Mouse (Mus musculus) small intestine, adult 2 months (tissue): ENCODE data around the gene Nubp2. TPM values are rescaled to one million over a fixed set of nuclear protein-coding genes. Genes with fewer than 3 reads are reported as not detected.

Experiments used
- H3K27ac ChIP-seq: fragments of 200-500 bp; 2 replicates; pipeline ENCODE4 v1.5.1; 2012; ENCODE audit warnings: low read depth, low read length, control low read depth, inconsistent platforms; ENCODE audit not compliant: insufficient read depth
- H3K27me3 ChIP-seq: fragments of 200-500 bp; 2 replicates; pipeline ENCODE4 v1.6.1; 2012; ENCODE audit warnings: mild to moderate bottlenecking, moderate library complexity, low read length, inconsistent platforms; ENCODE audit not compliant: control insufficient read depth, insufficient read depth
- H3K36me3 ChIP-seq: fragments of 200-500 bp; 2 replicates; pipeline ENCODE4 v1.6.1; 2012; ENCODE audit warnings: mild to moderate bottlenecking, low read length, control low read depth, inconsistent platforms; ENCODE audit not compliant: control insufficient read depth, insufficient read depth
- H3K4me1 ChIP-seq: fragments of 200-500 bp; 2 replicates; pipeline ENCODE4 v1.6.1; 2012; ENCODE audit warnings: low read length, inconsistent platforms, mixed read lengths; ENCODE audit not compliant: control insufficient read depth, insufficient read depth, insufficient read length
- H3K4me3 ChIP-seq: fragments of 200-500 bp; 2 replicates; pipeline ENCODE4 v1.5.1; 2012; ENCODE audit warnings: low read depth, mild to moderate bottlenecking, control low read depth, inconsistent platforms, low read length, moderate library complexity
- CTCF ChIP-seq: fragments of 200-500 bp; IDR thresholded peaks from 2 replicates; pipeline ENCODE4 v1.5.1; 2012; ENCODE audit warnings: low read depth, mild to moderate bottlenecking, control low read depth, inconsistent platforms, low read length, moderate library complexity, mixed read lengths; ENCODE audit not compliant: insufficient replicate concordance, insufficient read length; ENCODE audit errors: extremely low read depth
- POLR2A ChIP-seq: fragments of 200-500 bp; IDR thresholded peaks from 2 replicates; pipeline ENCODE4 v1.6.1; 2012; ENCODE audit warnings: low read depth, mild to moderate bottlenecking, control low read depth, inconsistent platforms, low read length, moderate library complexity
- WGBS: fragments of 180-500 bp; shearing (Covaris S2); methylation state at CpG from one replicate; pipeline ENCODE4 v1.1.7; 2018; 5-methylcytosine and 5-hydroxymethylcytosine counted together
- polyA plus RNA-seq: library from polyadenylated mRNA; depleted of rRNA; stranded (reverse); fragments of >200 nt; gene quantifications from 2 replicates; pipeline ENCODE4 v1.2.3, GENCODE M21; 2012

Gene Nubp2
- polyA plus RNA-seq, 1 experiment = 39.9 TPM

DNA sequence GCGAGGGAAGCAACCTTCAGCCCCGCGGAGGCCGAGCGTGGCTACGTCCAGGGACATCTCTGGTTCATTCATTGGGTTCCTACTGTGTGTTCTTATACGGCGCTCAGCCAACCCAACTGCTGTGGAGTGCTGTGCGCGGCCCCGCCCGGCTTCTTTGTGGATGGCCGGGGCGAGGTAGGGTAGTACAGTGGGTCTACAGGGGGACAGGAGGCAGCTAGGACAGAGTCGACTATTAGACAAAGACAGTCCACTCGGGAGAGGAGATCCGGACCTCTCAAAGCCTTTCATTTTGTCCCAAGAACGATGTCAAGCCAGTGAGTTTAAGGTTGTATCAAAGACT, 753 bp upstream of the Nubp2 start:
- H3K27ac ChIP-seq = peak overlapping the region; percentile 57
- H3K27me3 ChIP-seq = no peaks in the 10 kb centered on the region
- peaks cover 13% of the 10 kb centered on the region for H3K4me1 ChIP-seq
- H3K36me3 ChIP-seq = peaks cover 30% of the 10 kb centered on the region
- peak overlapping the region; percentile 79 for H3K4me3 ChIP-seq
- 0% methylated on average over 18 of the region's 18 CpGs for WGBS
- TF ChIP-seq POLR2A = no peak
- no peak for TF ChIP-seq CTCF

DNA sequence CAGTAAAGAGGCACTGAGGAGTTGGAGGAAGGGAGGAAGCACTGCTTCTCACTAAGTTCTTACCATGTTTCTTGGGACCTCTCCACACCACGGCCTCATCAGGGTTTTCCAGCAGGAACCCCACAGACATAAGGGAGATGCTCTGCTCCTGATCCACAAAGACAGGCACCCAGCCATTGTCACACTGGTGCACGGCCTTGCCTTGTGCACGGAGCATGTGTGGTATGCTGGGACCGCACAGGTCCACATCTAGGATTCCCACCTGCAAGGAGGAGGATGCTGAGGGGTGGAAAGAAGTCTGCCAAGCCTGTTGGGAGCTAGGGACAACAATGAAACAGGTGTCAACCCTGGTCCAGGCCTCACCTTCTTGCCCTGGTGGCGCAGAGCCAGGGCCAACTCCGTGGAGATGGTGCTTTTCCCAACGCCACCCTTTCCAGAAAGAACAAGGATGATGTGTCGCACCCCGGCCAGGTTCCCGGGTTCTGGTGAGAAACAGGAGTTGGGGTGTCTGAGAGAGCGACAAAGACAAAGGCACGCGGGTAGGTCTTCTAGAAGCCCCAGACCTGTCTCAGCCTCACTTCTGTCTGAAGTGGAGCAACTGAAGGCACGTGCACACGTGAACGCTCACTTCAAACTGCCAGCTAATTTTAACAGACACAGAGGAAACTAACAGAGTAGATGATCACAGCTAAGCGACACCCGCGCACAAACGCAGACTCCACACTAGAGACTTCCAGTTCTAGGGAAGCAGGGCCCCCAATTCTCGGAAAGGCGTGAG, 604 bp downstream of the Nubp2 start:
- 15% methylated on average over 22 of the region's 22 CpGs for WGBS

DNA sequence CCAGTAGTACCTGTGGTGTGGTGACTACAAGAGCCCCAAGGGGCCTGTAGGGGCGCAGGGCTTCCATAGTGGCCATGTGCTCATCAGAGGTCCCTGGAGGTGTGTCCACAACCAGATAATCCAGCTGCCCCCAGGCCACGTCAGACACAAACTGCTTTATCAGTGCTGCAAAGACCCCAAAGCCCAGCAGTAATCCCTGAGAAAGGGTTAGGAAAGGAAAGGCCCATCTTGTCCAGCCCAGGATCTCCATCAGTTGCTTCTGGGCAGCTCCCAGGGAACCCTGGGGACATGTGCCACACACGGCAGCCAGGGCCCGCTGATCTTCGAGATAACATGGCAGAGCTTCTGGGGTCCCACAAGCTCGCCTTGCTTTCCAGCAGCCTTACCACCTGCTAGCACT, 1.8 kb downstream of the Nubp2 start:
- Histone ChIP-seq H3K27me3 (no peaks in the 10 kb centered on the region), H3K4me1 (peaks cover 13% of the 10 kb centered on the region), H3K36me3 (peaks cover 17% of the 10 kb centered on the region), H3K4me3 (no peak overlapping the region), H3K27ac (no peak overlapping the region)
- 86% methylated on average over 6 of the region's 6 CpGs for WGBS
- no peak for TF ChIP-seq POLR2A
- TF ChIP-seq CTCF = no peak

More for the DNA sequence above, 604 bp downstream of the Nubp2 start:
- H3K36me3 ChIP-seq = peaks cover 21% of the 10 kb centered on the region
- H3K27me3 ChIP-seq = no peaks in the 10 kb centered on the region
- H3K4me3 ChIP-seq = peak overlapping the region; percentile 90
- TF ChIP-seq POLR2A (no peak), CTCF (no peak)
- peak overlapping the region; percentile 9; the same call in 1 of the 2 replicates for H3K27ac ChIP-seq
- peaks cover 13% of the 10 kb centered on the region for H3K4me1 ChIP-seq

DNA sequence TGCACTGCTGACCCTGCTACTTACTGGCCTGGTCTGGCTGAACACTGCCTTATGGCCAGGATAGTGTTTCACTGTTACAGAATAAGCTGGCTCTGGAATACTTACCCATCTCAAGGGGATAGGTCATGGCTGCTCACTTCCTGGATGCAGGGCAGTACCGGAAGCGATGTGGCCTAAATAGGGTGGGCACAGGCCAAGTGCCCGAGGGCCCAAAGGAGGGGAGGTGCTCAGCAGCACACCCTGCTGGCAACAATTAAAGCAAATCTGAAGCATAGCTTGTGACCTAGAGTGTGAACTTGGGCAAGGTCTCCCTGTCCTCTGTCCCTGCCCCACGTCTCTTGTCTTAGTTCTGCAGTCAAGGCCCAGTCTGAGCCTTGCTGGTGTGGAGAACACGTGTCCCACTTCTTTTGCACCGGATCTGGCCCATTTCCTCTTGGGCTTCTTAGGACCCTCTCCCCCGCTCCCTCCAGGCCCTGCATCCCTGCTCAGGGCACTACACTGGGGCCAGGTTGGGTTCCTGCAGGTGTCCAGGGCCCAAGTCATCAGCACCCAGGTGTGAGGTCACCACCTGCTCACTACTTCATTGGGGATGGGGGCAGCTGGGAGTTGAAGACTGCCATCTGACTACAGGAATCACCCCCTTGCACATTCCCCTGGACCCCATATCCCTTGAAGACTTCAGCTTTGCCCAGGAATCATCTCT, 4.3 kb downstream of the Nubp2 start:
- H3K36me3 ChIP-seq = peaks cover 17% of the 10 kb centered on the region
- TF ChIP-seq CTCF (peak; percentile 66; the same call in 1 of the 2 replicates), POLR2A (no peak)
- peaks cover 14% of the 10 kb centered on the region for H3K4me1 ChIP-seq
- WGBS = 55% methylated on average over 7 of the region's 7 CpGs
- H3K4me3 ChIP-seq = no peak overlapping the region
- H3K27ac ChIP-seq = no peak overlapping the region
- no peaks in the 10 kb centered on the region for H3K27me3 ChIP-seq

DNA sequence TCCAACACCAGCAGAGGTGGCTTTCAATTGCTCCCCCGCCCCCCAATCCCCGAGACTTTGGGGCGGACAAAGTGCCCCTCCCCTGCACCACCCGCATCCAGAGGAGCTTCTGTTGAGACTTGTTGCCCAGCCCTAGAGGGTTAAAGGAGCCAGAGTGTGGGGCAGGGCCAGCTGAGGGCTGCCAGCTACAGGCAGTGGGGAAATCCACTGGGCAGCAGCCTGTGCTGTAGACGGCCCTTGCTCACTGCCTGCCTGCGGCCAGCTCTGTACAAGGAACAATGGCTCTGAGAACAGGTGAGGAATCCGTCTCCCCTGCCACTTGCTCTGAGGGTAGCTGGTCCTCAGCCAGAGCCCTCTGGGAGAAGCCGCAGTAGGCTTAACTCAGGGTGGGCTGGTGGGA, 7.6 kb downstream of the Nubp2 start:
- Histone ChIP-seq H3K36me3 (peaks cover 10% of the 10 kb centered on the region; the same call in 1 of the 2 replicates), H3K27ac (no peak overlapping the region), H3K27me3 (no peaks in the 10 kb centered on the region), H3K4me1 (peaks cover 8% of the 10 kb centered on the region), H3K4me3 (no peak overlapping the region)
- 58% methylated on average over 8 of the region's 8 CpGs for WGBS
- TF ChIP-seq POLR2A (no peak), CTCF (no peak)

DNA sequence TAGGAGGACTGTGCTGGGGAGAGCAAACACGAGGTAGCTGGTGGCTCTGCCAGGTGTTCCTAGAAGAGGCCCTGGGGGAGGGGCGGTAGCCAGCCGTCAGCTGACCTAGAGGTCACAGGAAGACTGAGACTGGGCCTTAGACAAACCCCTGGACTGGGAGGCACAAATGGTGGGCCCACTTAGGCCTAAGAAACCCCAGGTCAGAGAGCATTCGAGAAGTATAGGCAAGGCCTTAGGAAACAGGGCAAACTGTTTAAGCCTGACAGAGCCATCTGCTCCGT, 8.1 kb downstream of the Nubp2 start:
- H3K36me3 ChIP-seq = peaks cover 6% of the 10 kb centered on the region; the same call in 1 of the 2 replicates
- no peaks in the 10 kb centered on the region for H3K27me3 ChIP-seq
- no peak overlapping the region for H3K27ac ChIP-seq
- no peak overlapping the region for H3K4me3 ChIP-seq
- 23% methylated on average over 5 of the region's 5 CpGs for WGBS
- TF ChIP-seq POLR2A (no peak), CTCF (no peak)
- H3K4me1 ChIP-seq = peaks cover 8% of the 10 kb centered on the region

DNA sequence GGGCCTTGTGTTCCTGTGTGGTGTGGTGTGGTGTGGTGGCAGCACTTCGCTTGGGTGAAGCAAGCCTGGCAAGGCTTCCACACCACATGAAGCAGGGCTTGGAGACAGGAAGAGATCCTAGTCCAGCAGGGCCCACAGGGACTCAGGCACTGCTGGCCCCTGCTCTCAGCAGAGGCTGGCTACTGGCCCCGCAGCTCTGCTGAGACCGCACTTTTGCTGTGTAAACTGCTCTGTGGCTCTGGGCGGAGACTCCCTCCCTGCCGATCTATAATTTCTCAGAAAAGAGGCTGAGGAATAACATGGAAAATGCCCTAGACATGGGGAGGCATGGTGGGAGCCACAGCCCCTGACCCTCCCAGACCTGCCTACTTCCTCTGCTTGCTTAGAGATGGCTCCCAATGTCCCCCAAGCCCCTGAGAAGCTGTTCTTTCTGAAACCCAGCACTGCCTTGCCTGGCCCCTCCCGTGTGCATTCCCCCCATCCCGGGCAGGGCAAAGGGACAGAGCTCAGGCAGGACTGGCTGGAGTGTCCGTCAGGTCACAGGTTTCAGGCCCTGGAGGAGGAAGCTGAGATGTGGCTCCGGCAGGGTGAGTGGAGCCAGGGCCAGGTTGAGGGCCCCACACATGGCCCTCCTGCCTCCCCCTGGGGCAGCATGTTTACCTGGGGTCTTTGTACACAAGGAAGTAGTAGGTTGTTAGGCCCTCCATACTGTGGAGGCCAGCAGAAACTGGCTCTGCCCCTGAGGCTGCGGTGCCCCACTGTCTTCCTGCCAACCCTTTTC, 8.6 kb downstream of the Nubp2 start:
- Histone ChIP-seq H3K4me1 (peaks cover 8% of the 10 kb centered on the region), H3K27me3 (no peaks in the 10 kb centered on the region), H3K4me3 (no peak overlapping the region), H3K36me3 (peaks cover under 1% of the 10 kb centered on the region; the same call in 1 of the 2 replicates), H3K27ac (no peak overlapping the region)
- TF ChIP-seq POLR2A (no peak), CTCF (no peak)
- WGBS = 39% methylated on average over 10 of the region's 10 CpGs
